Mouse (Mus musculus): ENCODE results near the gene Olfr503.
"Not testable (repeated sequence)": the region's sequence is repeated elsewhere in the genome, so short reads cannot be mapped to it uniquely, and the experiment has no call there.

Gene Olfr503

DNA sequence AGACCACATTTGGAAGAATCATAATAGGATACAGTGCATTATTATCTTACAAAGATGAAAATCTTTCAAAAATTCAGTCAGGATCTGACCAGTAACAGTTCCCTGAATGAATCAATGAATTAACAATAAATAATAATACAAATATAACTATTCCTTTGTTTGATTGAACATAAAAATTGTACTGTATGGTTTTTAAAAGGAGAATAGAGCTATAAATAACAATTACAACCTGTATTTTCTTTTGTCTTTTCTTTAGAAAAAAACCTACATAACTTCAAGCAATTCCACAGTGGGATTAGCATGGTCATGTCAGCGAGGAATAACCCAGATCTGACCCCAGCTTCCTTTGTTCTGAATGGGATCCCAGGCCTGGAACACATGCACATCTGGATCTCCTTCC, at the start of gene Olfr503:
Olfr503 (plus strand) TSS at position 301 of the 400 bp plus-strand sequence.
- not testable (repeated sequence) for DNase-seq (ENCODE audit: low spot score)

DNA sequence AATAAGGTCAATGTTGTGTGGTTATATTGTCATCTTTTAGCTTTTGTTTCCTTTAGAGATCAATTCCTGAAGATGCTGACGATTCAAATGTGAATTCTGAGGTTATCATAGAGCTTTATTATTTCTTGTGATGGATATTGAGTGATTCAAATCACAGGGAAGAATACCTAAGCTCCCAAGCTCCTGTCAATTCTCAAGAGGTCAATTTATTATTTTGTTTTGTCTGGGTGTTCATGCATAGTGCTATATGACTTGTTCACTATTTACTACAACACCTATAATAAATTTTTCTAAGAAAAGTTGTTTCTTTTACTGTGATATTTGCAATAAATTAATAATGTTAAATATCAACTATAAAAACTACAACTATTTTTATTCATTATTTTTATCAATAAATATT, 19.4 kb upstream of the Olfr503 start, which contains the start of gene Olfr502:
Olfr502 (minus strand) TSS at position 101 of the 400 bp plus-strand sequence.
- DNase-seq (ENCODE audit: low spot score) = no peak

DNA sequence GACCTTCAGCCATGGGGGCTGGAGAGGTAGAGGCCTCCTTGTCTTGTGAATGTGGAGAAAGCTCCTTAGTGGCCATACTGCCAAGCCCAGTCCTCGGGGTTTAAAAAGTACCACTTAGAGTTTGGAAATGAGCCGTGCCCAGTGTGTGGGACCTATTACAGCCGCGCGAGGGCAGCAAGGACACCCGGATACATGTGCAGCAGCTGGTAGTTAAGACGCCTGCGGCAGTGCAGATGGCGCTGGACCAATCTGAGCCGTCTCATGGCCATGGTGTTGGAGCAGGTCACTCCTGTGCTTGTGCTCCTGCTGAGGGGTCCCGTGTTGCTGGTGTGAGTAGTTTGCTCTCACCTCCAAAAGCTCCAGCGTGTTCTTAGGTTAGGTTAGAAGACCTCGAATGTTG, 1.9 kb upstream of the Olfr503 start:
- no peak for DNase-seq (ENCODE audit: low spot score)

DNA sequence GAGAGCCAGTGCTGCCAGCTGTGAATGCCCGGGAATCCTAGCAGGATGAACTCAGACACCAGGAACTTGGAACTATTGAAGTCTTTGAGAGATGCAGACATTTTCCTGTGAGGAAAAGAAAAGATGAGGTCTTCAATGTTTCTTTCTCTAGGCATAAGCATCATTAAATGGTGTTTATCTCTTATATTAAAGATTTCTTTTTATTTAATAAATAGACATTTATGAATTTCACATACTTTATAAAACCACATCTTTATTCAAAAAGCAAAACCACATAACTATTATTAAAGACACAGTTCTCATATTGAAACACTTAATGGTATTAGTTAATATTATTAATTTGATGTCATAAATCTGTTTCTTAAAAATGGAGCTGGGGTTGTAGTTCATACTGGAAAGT, 21.4 kb downstream of the Olfr503 start, which contains the start of gene Olfr504:
Olfr504 (minus strand) TSS at position 101 of the 400 bp plus-strand sequence.
- no peak for DNase-seq (ENCODE audit: low spot score)

DNA sequence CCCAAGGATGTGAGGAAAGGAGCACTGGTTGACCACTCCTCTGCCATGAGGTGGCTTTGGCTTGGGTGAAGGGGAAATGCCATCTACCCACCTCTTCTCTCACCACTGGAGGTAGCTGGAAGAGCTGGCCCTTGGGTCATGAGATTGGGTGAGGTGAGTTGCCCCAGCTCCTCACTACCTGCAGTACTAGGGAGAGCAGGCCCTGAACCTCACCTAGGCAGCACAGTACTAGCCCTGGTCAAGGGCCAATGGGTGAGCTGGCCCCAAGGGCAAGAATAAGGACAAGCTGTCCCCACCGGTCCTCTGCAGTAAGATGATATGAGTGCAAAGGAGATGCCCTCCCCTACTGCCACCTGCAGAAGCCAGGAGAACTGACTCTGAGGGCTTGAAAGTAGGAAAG, 45.5 kb downstream of the Olfr503 start:
- DNase-seq (ENCODE audit: low spot score) = no peak

All from ovary, postnatal 14 days (tissue).